Mouse (Mus musculus) CH12.LX (cell line): ENCODE results near the gene Mcl1. TPM values are rescaled to one million over a fixed set of nuclear protein-coding genes. Genes with fewer than 3 reads are reported as not detected.

Experiments used
- DNase-seq: peaks from one replicate; pipeline ENCODE4 v3.0.0-alpha.2; 2013; ENCODE audit errors: extremely low read depth
- H3K27ac ChIP-seq: 2 replicates; pipeline ENCODE4 v1.5.1; 2012; ENCODE audit warnings: low read depth, mild to moderate bottlenecking, control low read depth, moderate library complexity; ENCODE audit not compliant: insufficient read depth
- H3K27me3 ChIP-seq: replicated peaks from 2 replicates; pipeline ENCODE3; 2012; ENCODE audit warnings: inconsistent platforms
- H3K36me3 ChIP-seq, 2 experiments: replicated peaks in 1 of 2; 2 replicates each; pipeline versions ENCODE3 to v1.6.1; 2012; ENCODE audit warnings: inconsistent platforms in 1 of 2, low read length in 1 of 2, mild to moderate bottlenecking in 1 of 2, mixed read lengths in 1 of 2, moderate library complexity in 1 of 2; ENCODE audit not compliant: control insufficient read depth in 1 of 2, insufficient read depth in 1 of 2
- H3K4me1 ChIP-seq, 2 experiments: 2 replicates each; pipeline ENCODE4 v1.6.1; 2012; ENCODE audit warnings: inconsistent platforms in 1 of 2, moderate library complexity in 1 of 2; ENCODE audit not compliant: insufficient read depth in 2 of 2, control insufficient read depth in 1 of 2
- H3K4me2 ChIP-seq: 2 replicates; pipeline ENCODE4 v1.6.1; 2012; ENCODE audit warnings: low read depth, mild to moderate bottlenecking, control low read depth; ENCODE audit not compliant: poor library complexity, insufficient read depth, severe bottlenecking
- H3K4me3 ChIP-seq, 3 experiments: fragments of 150-350 bp in 1 of 3; sonication (generic) in 1 of 3; replicated peaks in 1 of 3; 2 replicates each; pipeline versions ENCODE3 to v1.5.1; 2011 to 2012; ENCODE audit warnings: low read depth in 2 of 3, low read length in 2 of 3, mild to moderate bottlenecking in 2 of 3, moderate library complexity in 2 of 3, control low read depth in 1 of 3, improper control_type of control experiment in 1 of 3, inconsistent platforms in 1 of 3, mixed read lengths in 1 of 3; ENCODE audit not compliant: poor library complexity in 1 of 3
- H3K79me2 ChIP-seq: replicated peaks from 2 replicates; pipeline ENCODE4 v1.6.1; 2012; ENCODE audit warnings: mild to moderate bottlenecking, moderate library complexity; ENCODE audit not compliant: control insufficient read depth, poor library complexity, insufficient read depth, severe bottlenecking; ENCODE audit errors: extremely low read depth
- H3K9ac ChIP-seq: 2 replicates; pipeline ENCODE4 v1.6.1; 2012; ENCODE audit warnings: low read depth, mild to moderate bottlenecking, control low read depth, moderate library complexity; ENCODE audit not compliant: insufficient read depth
- H3K9me3 ChIP-seq: replicated peaks from 2 replicates; pipeline ENCODE3; 2012; ENCODE audit warnings: low read length, inconsistent platforms, mixed read lengths
- BHLHE40 ChIP-seq: IDR thresholded peaks from 2 replicates; pipeline ENCODE4 v1.6.1; 2011; ENCODE audit warnings: mild to moderate bottlenecking, low read depth, low read length, improper control_type of control experiment
- CHD2 ChIP-seq: IDR thresholded peaks from 2 replicates; pipeline ENCODE4 v1.6.1; 2011; ENCODE audit warnings: low read length, improper control_type of control experiment
- ELF1 ChIP-seq: IDR thresholded peaks from 2 replicates; pipeline ENCODE4 v1.6.1; 2014; ENCODE audit warnings: low read depth, mild to moderate bottlenecking, inconsistent platforms, low read length, improper control_type of control experiment
- ETS1 ChIP-seq: conservative IDR thresholded peaks from 2 replicates; pipeline ENCODE4 v1.6.1; 2012; ENCODE audit warnings: low read depth, mild to moderate bottlenecking, inconsistent platforms, low read length, improper control_type of control experiment, moderate library complexity
- KAT2A ChIP-seq: IDR thresholded peaks from 2 replicates; pipeline ENCODE4 v1.6.1; 2012; ENCODE audit warnings: low read length, improper control_type of control experiment, inconsistent platforms; ENCODE audit not compliant: insufficient replicate concordance
- MEF2A ChIP-seq: IDR thresholded peaks from 2 replicates; pipeline ENCODE4 v1.6.1; 2014; ENCODE audit warnings: low read depth, mild to moderate bottlenecking, inconsistent platforms, low read length, improper control_type of control experiment, borderline replicate concordance
- MXI1 ChIP-seq: IDR thresholded peaks from 2 replicates; pipeline ENCODE4 v1.6.1; 2011; ENCODE audit warnings: mild to moderate bottlenecking, low read depth, low read length, improper control_type of control experiment
- NELFE ChIP-seq: IDR thresholded peaks from 2 replicates; pipeline ENCODE4 v1.6.1; 2011; ENCODE audit warnings: low read depth, low read length, improper control_type of control experiment
- PAX5 ChIP-seq: IDR thresholded peaks from 2 replicates; pipeline ENCODE4 v1.6.1; 2012; ENCODE audit warnings: low read length, inconsistent platforms, mixed read lengths
- POLR2A ChIP-seq: IDR thresholded peaks from 2 replicates; pipeline ENCODE4 v1.6.1; 2011; ENCODE audit warnings: low read depth, mild to moderate bottlenecking, improper control_type of control experiment, low read length
- POLR2AphosphoS2 ChIP-seq: IDR thresholded peaks from 2 replicates; pipeline ENCODE4 v1.6.1; 2011; ENCODE audit warnings: low read depth, low read length, improper control_type of control experiment
- RCOR1 ChIP-seq: conservative IDR thresholded peaks from 2 replicates; pipeline ENCODE4 v1.6.1; 2012; ENCODE audit warnings: low read depth, mild to moderate bottlenecking, inconsistent platforms, low read length, improper control_type of control experiment
- TBP ChIP-seq: conservative IDR thresholded peaks from 2 replicates; pipeline ENCODE4 v1.6.1; 2011; ENCODE audit warnings: low read depth, low read length, improper control_type of control experiment
- TCF12 ChIP-seq: IDR thresholded peaks from 2 replicates; pipeline ENCODE4 v1.6.1; 2014; ENCODE audit warnings: low read depth, mild to moderate bottlenecking, inconsistent platforms, low read length, improper control_type of control experiment
- UBTF ChIP-seq: IDR thresholded peaks from 2 replicates; pipeline ENCODE4 v1.6.1; 2012; ENCODE audit warnings: low read depth, mild to moderate bottlenecking, inconsistent platforms, low read length, improper control_type of control experiment, moderate library complexity
- USF2 ChIP-seq: conservative IDR thresholded peaks from 2 replicates; pipeline ENCODE4 v1.6.1; 2011; ENCODE audit warnings: low read depth, low read length, improper control_type of control experiment
- ZKSCAN1 ChIP-seq: IDR thresholded peaks from 2 replicates; pipeline ENCODE4 v1.6.1; 2012; ENCODE audit warnings: low read depth, inconsistent platforms, low read length, improper control_type of control experiment, borderline replicate concordance
- ZMIZ1 ChIP-seq: IDR thresholded peaks from 2 replicates; pipeline ENCODE4 v1.6.1; 2012; ENCODE audit warnings: low read depth, mild to moderate bottlenecking, inconsistent platforms, low read length, improper control_type of control experiment
- ZNF384 ChIP-seq: IDR thresholded peaks from 2 replicates; pipeline ENCODE4 v1.6.1; 2012; ENCODE audit warnings: low read depth, low read length, improper control_type of control experiment, inconsistent platforms
- dilution Hi-C: fragments of 300-500 bp; cut with MboI; formaldehyde crosslinking; loops from 2 replicates; pipeline ENCODE4 v1.14.3; 2020; ENCODE audit warnings: low sequenced_read_pairs; ENCODE audit not compliant: extremely low pct_unique_long_range_greater_than_20kb, extremely low pct_ligation_motif_present
- in situ Hi-C: fragments of 300-500 bp; cut with MboI; formaldehyde crosslinking; loops from 3 replicates; pipeline ENCODE4 v1.14.3; 2019; ENCODE audit warnings: low sequenced_read_pairs, low pct_ligation_motif_present, low pct_unique_long_range_greater_than_20kb, mixed read lengths
- polyA plus RNA-seq: library from polyadenylated mRNA; unstranded; fragments of >175 nt; gene quantifications from 2 replicates; pipeline ENCODE4 v1.2.1, GENCODE M21; 2012; ENCODE audit warnings: low read depth; ENCODE audit not compliant: insufficient read length
- total RNA-seq, 2 experiments: library from RNA; depleted of rRNA; stranded (reverse); fragments of 300-350 nt in 1 of 2; fragments of >200 nt in 1 of 2; gene quantifications; 2 replicates each; pipeline ENCODE4 v1.2.3; 2012 to 2014

Mcl1 gene
- total and polyA plus RNA-seq, 3 experiments: 95.9 to 225 (median 188) TPM

GRCm38 (mm10) chr3:95695796-95696195 lies 37.2 kb downstream of the Mcl1 start:
- H3K27me3 ChIP-seq: no peaks in the 10 kb centered on the region
- no peak overlapping the region for H3K27ac ChIP-seq
- H3K36me3 ChIP-seq: no peaks in the 10 kb centered on the region
- H3K9ac ChIP-seq: no peak overlapping the region
- dilution Hi-C loops: no loop called here
- TF ChIP-seq CHD2 (no peak), ZMIZ1 (no peak), ZNF384 (no peak), UBTF (no peak), TCF12 (no peak), BHLHE40 (no peak), MEF2A (no peak), PAX5 (no peak), POLR2A (no peak), POLR2AphosphoS2 (no peak), ETS1 (no peak), ZKSCAN1 (no peak), USF2 (no peak)
- TF ChIP-seq, all 38 proteins: peak for 0
- no peak overlapping the region for H3K4me2 ChIP-seq
- no peak for DNase-seq
- H3K4me3 ChIP-seq: no peak overlapping the region
- no peaks in the 10 kb centered on the region for H3K9me3 ChIP-seq
- in situ Hi-C loops: no loop called here
- H3K79me2 ChIP-seq: no peaks in the 10 kb centered on the region
- peaks cover 19 to 52% of the 10 kb centered on the region in 2 experiments for H3K4me1 ChIP-seq

- no peak for DNase-seq
- no peaks in the 10 kb centered on the region for H3K79me2 ChIP-seq
- H3K27ac ChIP-seq: no peak overlapping the region
- no peaks in the 10 kb centered on the region for H3K27me3 ChIP-seq
- no peaks in the 10 kb centered on the region for H3K9me3 ChIP-seq
- TF ChIP-seq KAT2A (no peak), MXI1 (no peak), NELFE (no peak), POLR2AphosphoS2 (no peak), ZKSCAN1 (no peak), ZMIZ1 (no peak), USF2 (no peak), TBP (no peak), ELF1 (no peak), RCOR1 (no peak), TCF12 (no peak)
- H3K36me3 ChIP-seq: no peaks in the 10 kb centered on the region
- dilution Hi-C loops: no loop called here
- no peak overlapping the region for H3K9ac ChIP-seq
- in situ Hi-C loops: no loop called here
- peaks cover 19 to 52% of the 10 kb centered on the region in 2 experiments for H3K4me1 ChIP-seq
- H3K4me3 ChIP-seq: no peak overlapping the region
- H3K4me2 ChIP-seq: no peak overlapping the region
Observed at GRCm38 (mm10) chr3:95696360-95696759, 37.8 kb downstream of the Mcl1 start.
